Mouse (Mus musculus) frontal cortex, postnatal 10 days (tissue): Measurements from ENCODE around the gene Grem2.
A peak's percentile ranks its signal among the peaks of the same experiment; 100 is the strongest.

Source experiments
- DNase-seq, 2 experiments: peaks; one replicate each; pipeline ENCODE4 v3.0.0; 2022; ENCODE audit warnings: low spot score in 2 of 2, mixed read lengths in 1 of 2

Gene Grem2

DNA sequence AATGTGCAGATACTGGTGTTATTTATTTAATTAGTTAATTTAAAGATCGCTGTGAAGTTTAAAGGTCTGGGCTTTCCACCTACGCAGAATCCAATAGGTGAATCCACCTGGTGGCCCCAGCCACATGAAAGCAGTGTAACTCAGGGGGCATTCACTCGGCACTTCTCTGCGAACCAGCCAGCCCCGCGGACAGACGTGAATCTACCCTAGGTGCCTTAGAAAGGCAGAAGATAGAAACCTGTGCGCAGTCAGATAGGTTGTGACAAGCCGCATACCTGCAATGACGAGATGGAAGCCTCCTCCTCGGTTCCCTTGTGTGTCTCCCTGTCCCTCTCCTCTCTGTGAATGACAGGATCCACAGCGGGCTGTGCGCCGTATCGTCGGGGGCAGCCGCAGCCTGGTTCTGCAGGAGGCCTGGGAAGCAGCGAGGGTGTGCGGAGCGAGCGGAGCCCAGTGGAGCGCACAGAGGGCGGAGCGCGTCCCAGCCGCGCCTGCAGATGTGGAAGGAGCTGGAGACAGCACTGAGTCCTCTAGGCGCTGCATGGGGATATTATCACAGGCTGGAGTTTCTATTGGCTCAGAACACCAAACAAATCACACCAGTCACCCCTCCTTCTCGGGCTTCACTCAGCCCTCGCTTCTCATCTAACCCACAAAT is at the start of gene Grem2:
Gene Grem2, minus strand, starts transcription at position 522 of the 658 bp plus-strand sequence.
- peak; percentile 38 to 59 for DNase-seq

DNA sequence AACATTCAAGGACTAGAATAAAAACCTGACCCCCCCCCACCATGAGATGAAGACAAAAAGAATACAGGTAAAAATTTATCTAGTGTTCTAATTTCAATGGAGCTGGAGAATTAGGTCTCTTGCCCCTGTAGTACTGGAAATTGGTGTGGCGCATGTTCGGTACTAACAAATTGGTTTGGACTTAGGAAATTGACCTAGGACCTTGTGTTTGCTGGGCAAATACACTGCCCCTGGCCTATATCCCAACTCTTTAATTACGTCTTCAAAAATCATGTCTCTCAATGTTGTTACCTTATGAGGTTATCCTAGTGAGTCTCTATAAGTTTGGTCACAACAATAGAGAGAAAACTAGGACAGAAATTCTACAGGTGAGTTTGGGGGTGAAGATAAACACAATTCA is 38.2 kb upstream of the Grem2 start:
- DNase-seq, result no peak

DNA sequence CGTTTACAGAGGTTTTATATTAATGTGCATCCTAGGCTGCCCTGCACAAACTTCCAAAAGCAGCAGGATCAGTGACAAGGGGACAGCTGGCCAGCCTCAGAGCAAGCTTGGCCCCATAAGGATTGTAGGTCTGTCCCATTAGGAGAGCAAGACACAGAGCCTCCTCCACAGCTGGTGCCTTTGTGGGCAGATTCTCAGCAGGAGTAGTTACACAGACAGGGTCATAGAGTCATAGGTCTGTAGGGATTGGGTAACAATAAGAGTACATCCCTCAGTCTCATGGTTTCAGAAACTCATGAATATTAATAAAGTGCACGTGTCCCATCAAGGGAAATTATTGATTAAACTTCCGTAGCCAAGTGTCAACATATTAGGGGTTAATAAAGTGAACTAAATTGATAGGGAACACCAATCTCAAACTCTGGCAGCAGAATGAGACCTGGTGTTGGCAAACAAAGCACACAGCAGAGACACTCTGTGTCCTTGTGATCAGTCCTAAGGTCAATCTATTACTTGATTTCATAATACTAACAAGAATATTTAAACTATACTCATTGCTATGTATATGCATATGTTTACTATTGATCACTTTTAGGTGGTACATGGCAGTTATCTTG is 9.5 kb upstream of the Grem2 start:
- no peak for DNase-seq

DNA sequence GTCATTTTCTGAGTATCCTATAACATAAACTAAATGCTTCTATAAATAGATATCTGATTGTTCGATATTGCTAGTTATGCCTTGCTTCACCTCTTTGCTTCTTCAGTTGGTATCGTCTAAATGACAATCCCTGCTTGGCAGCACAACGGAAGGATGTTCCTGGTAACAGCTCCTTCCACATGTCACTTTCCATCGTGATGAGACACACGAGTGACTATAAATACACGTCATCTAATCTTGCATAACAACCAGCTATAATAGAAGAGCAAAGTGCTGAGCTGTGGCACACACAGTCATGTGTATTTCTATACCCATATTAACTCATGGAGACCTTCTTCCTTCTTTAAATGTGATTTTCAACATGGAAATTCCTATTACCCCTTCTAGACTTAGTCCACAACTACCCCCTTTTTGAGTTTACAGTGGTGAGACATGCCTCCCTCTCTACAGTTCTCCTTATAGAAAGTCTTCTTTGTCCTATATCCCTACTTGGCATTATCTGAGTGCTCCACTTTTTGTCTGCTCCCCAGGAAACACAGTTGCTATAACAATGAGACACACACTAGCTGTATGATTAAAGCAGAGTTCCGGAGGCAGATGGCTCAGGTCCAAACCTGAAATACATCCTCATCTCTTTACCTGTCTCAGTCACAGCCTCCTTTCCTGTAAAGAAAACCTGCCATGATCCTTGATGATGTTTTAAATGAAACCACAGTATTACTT is 8.0 kb upstream of the Grem2 start:
- peak in 1 of 2 experiments; percentile 19 for DNase-seq

DNA sequence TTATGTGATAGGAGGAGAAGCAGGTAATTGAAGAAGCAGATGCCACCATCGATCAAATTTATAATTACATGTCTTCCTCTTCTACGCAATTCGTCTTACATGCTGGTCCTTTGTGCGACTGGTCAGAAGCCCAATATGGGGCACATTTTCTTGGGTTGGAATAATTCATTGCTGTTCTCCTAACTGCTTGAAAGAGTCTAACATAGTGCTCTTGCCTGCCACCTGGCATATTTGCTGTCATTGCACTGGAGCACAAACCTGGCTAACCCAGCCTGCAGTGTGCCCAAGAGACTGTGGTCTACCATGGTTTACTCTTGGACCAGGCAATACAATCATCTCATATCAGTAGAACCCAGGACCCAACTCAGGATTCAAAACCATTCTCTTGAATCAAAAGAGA is 2.7 kb downstream of the Grem2 start:
- DNase-seq, result no peak

DNA sequence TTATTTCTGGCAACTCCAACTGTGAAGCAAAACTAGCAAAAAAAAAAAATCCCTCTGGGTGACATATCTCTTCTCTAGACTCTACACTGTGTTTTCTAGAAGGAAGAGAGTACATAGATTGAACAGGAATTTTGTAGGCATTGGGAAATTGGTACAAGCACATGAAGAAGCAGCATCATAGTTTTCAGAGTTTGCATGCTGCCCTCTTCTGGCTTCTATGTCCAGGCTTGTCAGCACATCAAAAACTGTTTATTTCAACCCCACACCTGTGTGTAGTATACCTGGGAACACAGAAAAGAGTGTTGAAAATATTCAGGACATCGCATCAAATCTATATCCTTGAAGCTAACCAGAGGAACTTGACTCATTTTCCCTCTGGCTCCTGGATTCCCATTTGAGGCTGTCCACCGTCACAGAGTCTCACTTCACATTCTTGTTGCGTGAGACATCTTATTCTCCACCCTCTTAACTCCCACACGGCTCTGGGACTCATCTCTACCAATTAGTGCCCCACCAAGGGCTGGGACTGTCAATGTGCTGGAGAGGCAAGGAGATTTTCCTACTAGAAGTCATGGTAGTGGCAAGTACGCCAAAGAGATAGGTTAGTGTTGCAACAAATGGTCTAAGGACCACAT is 3.3 kb downstream of the Grem2 start:
- no peak for DNase-seq

DNA sequence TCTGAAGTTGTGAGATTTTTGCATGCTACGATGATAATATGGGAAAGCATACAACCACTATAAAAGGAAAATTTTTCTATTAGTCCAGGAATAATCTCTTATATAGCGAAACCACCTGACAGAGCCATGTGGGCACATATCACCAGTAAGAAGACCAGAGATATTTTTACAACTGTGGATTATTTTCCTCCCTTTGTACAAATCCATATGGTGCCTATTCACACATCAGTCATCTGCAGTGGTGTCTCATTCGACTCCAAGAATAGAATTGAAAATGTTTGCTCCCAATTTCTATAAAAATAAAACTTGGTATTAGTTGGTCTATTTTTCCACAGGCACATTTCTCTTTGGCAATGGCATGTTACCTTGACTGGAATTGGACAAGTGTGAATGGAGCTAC is 11.8 kb downstream of the Grem2 start:
- DNase-seq, result no peak

DNA sequence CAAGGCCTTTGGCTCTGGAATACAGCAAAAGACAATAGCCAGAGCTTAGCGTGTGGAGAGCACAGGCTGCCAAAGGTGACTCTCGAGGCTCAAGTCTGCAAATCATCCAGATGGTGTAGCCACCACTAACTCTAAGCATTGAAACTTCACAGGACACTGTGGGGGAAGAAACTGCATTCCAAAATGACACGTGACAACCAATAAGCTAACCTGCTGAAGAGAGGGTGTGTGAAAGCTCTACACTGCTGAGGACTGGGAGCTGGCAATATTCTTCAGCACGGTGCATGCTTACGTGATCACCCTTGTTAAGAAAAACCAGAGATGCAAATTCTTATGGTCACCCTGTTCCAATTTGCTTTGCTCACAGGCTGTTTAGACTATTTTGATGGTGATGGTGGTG is 13.4 kb downstream of the Grem2 start:
- DNase-seq, result no peak

DNA sequence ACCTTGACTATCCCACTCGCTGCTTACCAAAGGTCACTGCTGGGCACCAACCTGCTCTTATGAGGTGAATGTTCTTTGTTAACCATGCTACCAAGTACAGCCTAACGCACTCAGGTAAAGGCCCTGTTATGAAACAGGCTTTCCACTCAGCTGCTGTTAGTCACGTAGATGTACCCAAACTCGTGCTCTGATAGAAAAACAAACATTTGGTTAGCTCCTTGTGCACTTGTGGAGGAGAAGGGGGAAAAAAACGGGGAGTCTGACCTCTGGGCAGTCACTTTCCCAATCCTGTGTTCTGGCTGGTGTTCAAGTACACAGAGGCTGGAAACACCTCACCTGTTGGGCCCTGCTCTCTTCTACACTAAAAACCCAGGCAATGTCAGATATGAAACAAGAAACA is 14.0 kb downstream of the Grem2 start:
- DNase-seq, result no peak

DNA sequence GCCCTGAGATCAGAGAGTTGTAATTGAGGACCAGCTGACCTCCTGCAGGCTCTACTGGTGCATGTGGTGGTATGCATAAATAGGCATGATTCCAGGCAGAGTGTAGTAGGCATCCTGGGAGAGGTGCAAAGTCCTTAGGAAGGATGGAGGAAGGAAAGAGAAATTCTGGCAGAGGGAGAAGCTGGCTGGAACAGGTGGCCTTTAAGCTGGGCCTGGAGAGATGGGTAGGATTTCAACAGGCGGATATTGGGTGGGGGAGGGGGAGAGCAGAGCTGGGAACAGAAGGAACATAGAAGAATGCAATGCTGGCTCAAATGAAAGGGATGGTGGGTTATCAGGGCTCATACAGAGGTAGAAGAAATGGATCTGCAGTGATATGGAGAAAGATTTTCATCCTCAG is 18.9 kb downstream of the Grem2 start:
- no peak for DNase-seq

DNA sequence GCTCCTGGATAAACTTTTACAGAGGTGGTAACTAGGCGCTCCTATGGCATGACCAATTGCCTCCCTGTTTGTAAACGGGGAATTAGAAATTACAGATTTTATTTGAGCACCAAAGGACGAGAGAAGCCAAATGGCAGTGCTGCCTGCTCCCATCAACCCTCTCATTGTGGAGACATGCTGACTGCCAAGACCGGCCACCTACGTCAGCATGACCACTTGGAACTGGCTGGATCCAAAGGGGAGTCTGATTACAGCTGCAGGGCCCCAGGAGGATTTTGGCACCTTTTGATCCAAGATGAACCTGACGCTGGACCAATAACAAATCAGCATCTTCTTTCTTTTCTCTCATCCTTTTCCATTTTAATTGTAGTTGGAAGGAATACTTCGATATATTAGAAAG is 29.1 kb downstream of the Grem2 start:
- no peak for DNase-seq

DNA sequence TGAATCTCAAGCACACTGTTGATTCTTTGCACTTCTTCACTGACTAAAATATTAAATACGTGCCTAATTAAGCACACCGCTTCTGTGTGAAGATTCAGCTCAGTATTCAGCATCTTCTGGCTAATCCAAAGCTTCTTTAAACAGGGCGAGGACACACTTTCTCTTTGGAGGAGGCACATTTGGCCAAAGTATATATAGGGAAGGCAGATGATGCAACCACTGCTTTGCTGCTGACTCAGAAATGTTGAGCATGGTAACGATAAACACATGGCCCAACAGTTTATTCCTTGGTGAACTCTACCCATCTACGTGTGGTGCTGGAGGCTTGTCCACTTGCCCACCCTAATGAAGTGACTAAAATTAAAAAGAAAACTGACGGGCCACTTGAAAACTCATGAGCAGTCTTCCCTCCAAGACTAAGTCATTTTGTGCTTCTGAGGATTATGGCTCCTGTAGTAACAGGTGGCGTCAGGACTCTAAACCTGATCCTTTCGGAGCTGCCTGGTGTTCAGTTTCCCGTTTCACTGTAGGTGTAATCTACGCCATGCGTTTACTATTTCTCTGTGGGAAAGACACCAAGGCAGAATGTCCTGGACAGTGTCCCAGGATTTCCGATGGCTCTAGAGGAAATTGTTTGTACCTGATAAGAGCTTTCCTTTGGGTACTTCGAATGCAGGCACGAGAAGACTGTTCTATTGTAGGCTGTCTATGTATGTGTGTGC is 32.8 kb downstream of the Grem2 start:
- DNase-seq, result no peak

DNA sequence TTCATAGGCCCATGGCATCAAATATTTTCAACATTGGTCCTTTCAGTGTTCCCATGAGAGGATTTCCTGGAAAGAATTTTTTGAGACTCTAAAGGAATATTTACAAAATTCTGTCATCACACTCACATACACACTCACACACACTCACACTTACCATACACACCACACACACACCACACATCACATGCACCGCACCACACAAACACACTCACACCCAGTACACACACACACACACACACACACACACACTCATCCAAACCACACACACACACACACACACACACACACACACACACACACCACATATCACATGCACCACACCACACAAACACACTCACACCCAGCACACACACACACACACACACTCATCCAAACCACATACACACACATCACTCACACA is 33.5 kb downstream of the Grem2 start:
- no peak for DNase-seq

DNA sequence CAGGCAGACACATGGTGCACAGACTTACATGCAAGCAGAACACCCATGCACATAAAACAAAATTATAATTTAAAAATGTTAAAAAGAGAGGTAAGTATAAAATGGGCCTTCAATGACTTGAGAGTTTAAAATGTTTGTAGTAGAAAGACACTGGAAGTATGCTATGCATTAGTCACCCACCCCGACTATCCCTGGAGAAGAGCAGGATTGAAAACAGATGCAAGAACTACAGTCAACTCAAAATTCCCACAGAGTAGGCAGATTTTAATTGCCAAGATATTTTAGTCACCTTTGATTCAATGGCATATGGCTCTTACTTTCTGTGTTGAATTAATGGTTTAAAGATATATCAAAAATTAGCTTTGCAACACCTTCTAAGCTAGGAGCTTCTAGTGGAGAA is 39.1 kb downstream of the Grem2 start:
- DNase-seq, result no peak

DNA sequence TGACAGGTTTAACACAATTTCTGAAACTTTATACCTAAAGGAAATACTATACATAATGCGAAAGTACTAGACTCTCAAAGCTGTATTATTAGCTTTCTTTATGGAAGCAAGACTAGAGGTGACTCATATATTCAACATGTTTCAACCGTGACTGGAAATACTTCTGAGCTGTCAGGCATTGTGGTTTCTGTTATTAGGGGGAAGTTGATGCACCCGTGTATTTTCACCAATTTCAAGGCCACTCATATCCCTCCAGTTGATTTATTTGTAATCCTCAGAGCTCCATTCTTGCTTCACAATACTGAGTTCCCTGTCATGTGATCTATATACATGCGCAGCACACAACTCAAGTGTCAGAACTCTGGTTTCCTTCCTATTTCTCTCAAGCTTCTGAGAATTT is 46.4 kb downstream of the Grem2 start:
- no peak for DNase-seq

DNA sequence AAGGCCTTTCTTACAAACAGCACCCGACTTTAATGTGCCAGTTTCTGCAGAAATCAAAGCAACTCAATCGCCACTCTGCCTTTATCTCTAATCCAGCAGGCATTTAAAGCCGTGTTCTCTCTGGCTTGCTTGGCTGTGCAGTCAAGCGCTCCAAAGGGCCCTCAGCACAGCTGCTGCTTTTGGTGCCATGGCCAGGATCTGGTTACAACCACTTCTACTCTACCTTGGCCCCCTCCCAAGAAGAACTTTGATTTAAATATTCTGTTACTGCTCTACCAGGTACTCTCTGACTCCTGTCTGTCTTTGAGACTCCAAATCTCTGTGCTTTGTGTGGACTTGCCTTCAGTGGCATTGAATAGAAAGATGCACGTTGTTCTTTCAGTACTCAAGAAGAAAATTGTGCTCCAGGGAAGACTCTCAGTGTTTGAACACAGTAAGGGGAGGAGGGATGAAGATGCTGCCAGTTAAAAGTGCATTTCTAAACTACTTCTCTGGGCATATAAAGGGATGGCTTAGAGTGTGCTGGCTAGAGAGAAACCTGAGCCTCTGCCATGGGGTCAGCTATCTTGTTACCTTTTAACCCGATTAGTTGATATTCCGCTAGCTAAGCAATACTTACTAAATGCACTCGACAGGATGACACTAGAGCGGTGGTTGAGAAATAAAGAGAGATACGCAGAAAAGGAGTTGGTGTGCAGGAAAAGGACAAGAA is 61.1 kb downstream of the Grem2 start:
- DNase-seq, result no peak

DNA sequence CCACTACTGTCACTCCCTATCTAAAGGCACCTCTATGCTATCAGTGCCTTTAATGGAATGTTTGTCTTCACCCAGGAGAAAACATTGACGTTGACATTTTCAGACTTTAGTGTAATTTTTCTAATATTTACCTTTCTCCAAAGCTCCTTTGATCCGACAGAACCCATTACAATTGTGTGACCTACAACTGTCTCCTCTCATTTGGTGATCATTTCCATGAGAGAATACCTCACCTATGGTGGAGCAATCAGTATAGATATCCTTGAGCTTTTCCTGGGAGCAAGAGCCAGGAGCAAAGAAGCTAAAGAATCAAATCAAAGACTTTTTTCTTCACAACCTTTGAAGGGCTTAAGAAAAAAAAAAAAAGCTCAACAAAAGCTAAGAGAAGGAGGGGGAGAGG is 65.4 kb downstream of the Grem2 start:
- DNase-seq, result no peak

DNA sequence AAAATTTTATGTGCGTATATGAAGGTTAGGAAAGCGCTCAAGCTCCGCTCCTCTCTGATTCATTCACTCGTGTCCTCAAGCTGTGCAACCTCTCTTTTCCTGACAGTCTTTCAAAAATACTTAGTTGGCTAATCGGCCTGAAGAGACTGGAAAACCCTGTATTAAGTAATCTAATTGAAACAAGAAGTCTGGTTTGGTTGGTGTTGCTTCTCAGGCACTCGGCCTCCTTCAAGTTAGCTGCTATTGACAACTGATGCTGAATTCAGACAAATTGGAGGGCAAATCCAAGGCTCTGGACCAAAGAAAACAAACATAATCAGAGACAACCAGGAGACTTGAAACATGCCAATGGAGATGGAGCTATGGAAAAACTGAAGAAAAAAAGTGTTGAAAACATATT is 76.8 kb downstream of the Grem2 start:
- no peak for DNase-seq

DNA sequence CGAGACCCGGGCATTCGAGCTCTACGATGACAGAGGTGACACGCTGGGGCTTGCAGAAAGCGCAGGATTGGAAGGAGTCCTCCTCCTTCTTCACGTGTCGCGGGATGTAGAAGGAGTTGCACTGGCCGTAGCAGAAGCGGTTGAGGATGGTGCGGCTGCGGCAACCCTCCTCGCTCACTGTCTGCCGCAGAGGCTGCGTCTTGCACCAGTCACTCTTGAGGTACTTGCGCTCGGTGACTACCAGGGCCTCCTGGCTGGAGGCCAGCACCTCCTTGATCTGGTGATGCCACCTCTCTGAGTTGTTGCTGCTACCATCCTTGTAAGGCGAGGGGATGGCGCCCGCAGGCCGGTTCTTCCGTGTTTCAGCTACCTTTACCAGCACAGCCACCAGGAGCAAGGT is 84.8 kb downstream of the Grem2 start:
- no peak for DNase-seq

DNA sequence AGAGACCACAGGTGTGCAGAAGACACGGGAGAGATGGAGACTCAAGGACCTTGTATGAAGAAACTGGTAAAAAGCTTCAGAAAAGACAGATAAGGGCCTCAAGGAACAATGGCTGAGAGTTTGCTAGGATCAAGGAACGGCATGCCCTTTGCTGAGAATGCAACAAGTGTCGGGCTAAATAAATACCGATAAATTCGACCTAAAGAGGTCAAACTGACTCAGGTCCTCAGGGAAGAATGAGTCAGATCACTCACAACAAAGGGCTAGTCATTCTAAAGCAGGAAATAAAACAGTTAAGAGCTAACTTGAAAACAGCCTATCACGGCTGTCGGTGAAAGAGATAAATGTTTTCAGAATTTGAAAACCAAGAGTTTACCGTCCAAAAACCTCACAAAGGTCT is 95.1 kb downstream of the Grem2 start:
- DNase-seq, result no peak

DNA sequence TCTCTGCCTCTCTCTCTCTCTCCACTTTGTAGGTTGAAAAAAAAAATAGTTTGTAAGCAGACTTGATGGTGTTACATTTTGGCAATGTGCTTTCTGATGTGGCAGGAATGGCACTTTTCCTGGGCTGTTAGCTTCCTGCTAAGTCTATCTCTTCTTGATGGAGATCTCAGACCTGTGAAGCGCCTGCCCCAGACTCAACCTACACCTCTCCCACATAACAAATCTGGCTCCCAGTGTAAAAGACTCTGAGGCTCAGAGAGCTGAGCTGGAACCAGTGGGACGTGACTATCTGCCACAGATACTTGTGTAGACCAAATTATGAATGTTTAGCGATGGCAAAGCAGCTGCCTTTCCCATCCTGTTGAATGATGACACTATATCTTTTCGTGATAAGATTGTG is 109.8 kb downstream of the Grem2 start:
- DNase-seq, result no peak

DNA sequence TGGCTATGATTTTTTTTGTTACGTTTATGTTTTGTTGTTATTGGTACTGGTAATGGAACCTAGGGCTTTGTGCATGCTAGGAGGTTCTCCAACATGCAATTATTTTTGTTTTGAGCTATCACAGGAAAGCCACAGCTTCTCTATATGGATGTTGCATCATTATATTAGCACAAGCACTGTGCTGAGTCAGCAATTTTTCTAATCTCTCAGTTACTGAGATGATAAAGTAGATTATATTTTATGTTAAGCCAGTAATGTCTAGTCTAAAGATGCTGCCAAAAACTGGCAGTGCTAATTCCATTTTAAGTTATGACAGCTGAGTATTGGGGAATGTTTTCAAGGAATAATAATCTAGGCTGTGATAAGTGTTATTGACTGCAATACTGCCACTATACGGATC is 133.0 kb downstream of the Grem2 start:
- DNase-seq, result no peak
